Mouse (Mus musculus): Measurements from ENCODE around the gene Zdhhc1. TPM values are rescaled to one million over a fixed set of nuclear protein-coding genes. Genes with fewer than 3 reads are reported as not detected.
A peak's percentile ranks its signal among the peaks of the same experiment; 100 is the strongest.

The Zdhhc1 gene
- polyA plus RNA-seq, 1 experiment: 10.1 TPM

GRCm38 (mm10) chr8:105514194-105514593, 17.5 kb upstream of the Zdhhc1 start:
- Histone ChIP-seq H3K27ac (ENCODE audit: control insufficient read depth, insufficient read depth, low read depth, low read length, poor library complexity) (no peak overlapping the region), H3K4me3 (replicated peaks; ENCODE audit: control insufficient read depth, low read depth, low read length) (no peak overlapping the region), H3K4me1 (ENCODE audit: control insufficient read depth, insufficient read depth, low read length) (peaks cover 3% of the 10 kb centered on the region)
- 80% methylated on average over 6 of the region's 6 CpGs for WGBS
- TF ChIP-seq POLR2A (IDR thresholded peaks at IDR 0.05; ENCODE audit: borderline replicate concordance, control insufficient read depth, low read depth, low read length) (no peak), CTCF (IDR thresholded peaks at IDR 0.05; ENCODE audit: control insufficient read depth, insufficient read depth, low read length) (no peak)

GRCm38 (mm10) chr8:105509997-105510735, 13.5 kb upstream of the Zdhhc1 start:
- 30% methylated on average over 12 of the region's 12 CpGs for WGBS
- Histone ChIP-seq H3K4me1 (ENCODE audit: control insufficient read depth, insufficient read depth, low read length) (no peaks in the 10 kb centered on the region), H3K4me3 (replicated peaks; ENCODE audit: control insufficient read depth, low read depth, low read length) (no peak overlapping the region), H3K27ac (ENCODE audit: control insufficient read depth, insufficient read depth, low read depth, low read length, poor library complexity) (no peak overlapping the region)
- TF ChIP-seq POLR2A (IDR thresholded peaks at IDR 0.05; ENCODE audit: borderline replicate concordance, control insufficient read depth, low read depth, low read length) (no peak), CTCF (IDR thresholded peaks at IDR 0.05; ENCODE audit: control insufficient read depth, insufficient read depth, low read length) (no peak)

- no peak overlapping the region for H3K4me3 ChIP-seq (replicated peaks; ENCODE audit: control insufficient read depth, low read depth, low read length)
- no peak overlapping the region for H3K27ac ChIP-seq (ENCODE audit: control insufficient read depth, insufficient read depth, low read depth, low read length, poor library complexity)
- 84% methylated on average over 2 of the region's 2 CpGs for WGBS
- H3K4me1 ChIP-seq (ENCODE audit: control insufficient read depth, insufficient read depth, low read length): no peaks in the 10 kb centered on the region
- no peak for TF ChIP-seq POLR2A (IDR thresholded peaks at IDR 0.05; ENCODE audit: borderline replicate concordance, control insufficient read depth, low read depth, low read length)
- TF ChIP-seq CTCF (IDR thresholded peaks at IDR 0.05; ENCODE audit: control insufficient read depth, insufficient read depth, low read length): no peak
These were observed 12.1 kb upstream of the Zdhhc1 start for GRCm38 (mm10) chr8:105508758-105509157.

GRCm38 (mm10) chr8:105506977-105507376, 10.3 kb upstream of the Zdhhc1 start:
- Histone ChIP-seq H3K27ac (ENCODE audit: control insufficient read depth, insufficient read depth, low read depth, low read length, poor library complexity) (no peak overlapping the region), H3K4me3 (replicated peaks; ENCODE audit: control insufficient read depth, low read depth, low read length) (no peak overlapping the region), H3K4me1 (ENCODE audit: control insufficient read depth, insufficient read depth, low read length) (no peaks in the 10 kb centered on the region)
- TF ChIP-seq POLR2A (IDR thresholded peaks at IDR 0.05; ENCODE audit: borderline replicate concordance, control insufficient read depth, low read depth, low read length) (no peak), CTCF (IDR thresholded peaks at IDR 0.05; ENCODE audit: control insufficient read depth, insufficient read depth, low read length) (no peak)
- 43% methylated on average over 6 of the region's 6 CpGs for WGBS

GRCm38 (mm10) chr8:105504617-105505016, 7.9 kb upstream of the Zdhhc1 start:
- Histone ChIP-seq H3K4me3 (replicated peaks; ENCODE audit: control insufficient read depth, low read depth, low read length) (no peak overlapping the region), H3K27ac (ENCODE audit: control insufficient read depth, insufficient read depth, low read depth, low read length, poor library complexity) (no peak overlapping the region), H3K4me1 (ENCODE audit: control insufficient read depth, insufficient read depth, low read length) (no peaks in the 10 kb centered on the region)
- TF ChIP-seq CTCF (IDR thresholded peaks at IDR 0.05; ENCODE audit: control insufficient read depth, insufficient read depth, low read length): no peak
- WGBS: 69% methylated on average over 3 of the region's 3 CpGs

- Histone ChIP-seq H3K4me3 (replicated peaks; ENCODE audit: control insufficient read depth, low read depth, low read length) (peak overlapping the region; percentile 50), H3K27ac (ENCODE audit: control insufficient read depth, insufficient read depth, low read depth, low read length, poor library complexity) (no peak overlapping the region), H3K4me1 (ENCODE audit: control insufficient read depth, insufficient read depth, low read length) (no peaks in the 10 kb centered on the region; the same call in 1 of the 2 replicates)
- 44% methylated on average over 12 of the region's 12 CpGs for WGBS
- TF ChIP-seq CTCF (IDR thresholded peaks at IDR 0.05; ENCODE audit: control insufficient read depth, insufficient read depth, low read length) (no peak), POLR2A (IDR thresholded peaks at IDR 0.05; ENCODE audit: borderline replicate concordance, control insufficient read depth, low read depth, low read length) (no peak)
These were observed 3.1 kb upstream of the Zdhhc1 start for GRCm38 (mm10) chr8:105499787-105500186.

- whole genome bisulfite sequencing: 68% methylated on average over 17 of the region's 17 CpGs
- TF ChIP-seq POLR2A (IDR thresholded peaks at IDR 0.05; ENCODE audit: borderline replicate concordance, control insufficient read depth, low read depth, low read length): no peak
- no peak for TF ChIP-seq CTCF (IDR thresholded peaks at IDR 0.05; ENCODE audit: control insufficient read depth, insufficient read depth, low read length)
- H3K4me3 ChIP-seq (replicated peaks; ENCODE audit: control insufficient read depth, low read depth, low read length): no peak overlapping the region
- H3K4me1 ChIP-seq (ENCODE audit: control insufficient read depth, insufficient read depth, low read length): no peaks in the 10 kb centered on the region; the same call in 1 of the 2 replicates
- H3K27ac ChIP-seq (ENCODE audit: control insufficient read depth, insufficient read depth, low read depth, low read length, poor library complexity): no peak overlapping the region
These were observed 1.1 kb downstream of the Zdhhc1 start for GRCm38 (mm10) chr8:105495350-105496302.

GRCm38 (mm10) chr8:105494566-105494965, 2.1 kb downstream of the Zdhhc1 start:
- Histone ChIP-seq H3K4me3 (replicated peaks; ENCODE audit: control insufficient read depth, low read depth, low read length) (no peak overlapping the region), H3K4me1 (ENCODE audit: control insufficient read depth, insufficient read depth, low read length) (no peaks in the 10 kb centered on the region; the same call in 1 of the 2 replicates), H3K27ac (ENCODE audit: control insufficient read depth, insufficient read depth, low read depth, low read length, poor library complexity) (no peak overlapping the region)
- TF ChIP-seq POLR2A (IDR thresholded peaks at IDR 0.05; ENCODE audit: borderline replicate concordance, control insufficient read depth, low read depth, low read length): no peak
- no peak for TF ChIP-seq CTCF (IDR thresholded peaks at IDR 0.05; ENCODE audit: control insufficient read depth, insufficient read depth, low read length)
- WGBS: 84% methylated on average over 3 of the region's 3 CpGs

Measured in bone marrow, adult 2 months (tissue).